Mouse (Mus musculus): ENCODE measurements around the gene Riok2.

GRCm38 (mm10) chr17:17394336-17394735, 20.2 kb downstream of the Riok2 start:
- peak; percentile 90 for TF ChIP-seq CTCF (IDR thresholded peaks at IDR 0.05)
- TF ChIP-seq POLR2A (IDR thresholded peaks at IDR 0.05; ENCODE audit: insufficient read depth, low read depth, low read length) = no peak
